Mouse (Mus musculus) MEL (cell line): ENCODE data around the gene Dnah6. TPM values are rescaled to one million over a fixed set of nuclear protein-coding genes. Genes with fewer than 3 reads are reported as not detected.

Source experiments
- DNase-seq: peaks from one replicate; pipeline ENCODE4 v3.0.0; 2011; ENCODE audit warnings: low read depth, low spot score
- H3K27ac ChIP-seq: 2 replicates; pipeline ENCODE4 v1.5.1; 2012; ENCODE audit warnings: low read depth, mild to moderate bottlenecking, control low read depth, low read length, moderate library complexity; ENCODE audit not compliant: control insufficient read depth
- H3K27me3 ChIP-seq, 2 experiments: fragments of 150-350 bp in 1 of 2; sonication (generic) in 1 of 2; 2 replicates each; pipeline ENCODE4 v1.6.1; 2012; ENCODE audit warnings: low read length in 2 of 2, mild to moderate bottlenecking in 2 of 2, improper control_type of control experiment in 1 of 2, moderate library complexity in 1 of 2; ENCODE audit not compliant: insufficient read depth in 2 of 2, control insufficient read depth in 1 of 2
- H3K36me3 ChIP-seq, 2 experiments: 2 replicates each; pipeline ENCODE4 v1.6.1; 2012 to 2014; ENCODE audit warnings: low read length in 2 of 2, improper control_type of control experiment in 1 of 2, inconsistent platforms in 1 of 2, mild to moderate bottlenecking in 1 of 2; ENCODE audit not compliant: insufficient read depth in 2 of 2, control insufficient read depth in 1 of 2
- H3K4me1 ChIP-seq, 2 experiments: fragments of 150-350 bp in 1 of 2; sonication (generic) in 1 of 2; 2 replicates each; pipeline ENCODE4 v1.6.1; 2012; ENCODE audit warnings: low read length in 2 of 2, improper control_type of control experiment in 1 of 2, mild to moderate bottlenecking in 1 of 2; ENCODE audit not compliant: insufficient read depth in 2 of 2, control insufficient read depth in 1 of 2
- H3K4me3 ChIP-seq, 2 experiments: fragments of 150-350 bp in 1 of 2; sonication (generic) in 1 of 2; 2 replicates each; pipeline ENCODE4 v1.5.1; 2012; ENCODE audit warnings: low read depth in 2 of 2, low read length in 2 of 2, mild to moderate bottlenecking in 2 of 2, moderate library complexity in 2 of 2, control low read depth in 1 of 2, improper control_type of control experiment in 1 of 2; ENCODE audit not compliant: control insufficient read depth in 1 of 2, insufficient read depth in 1 of 2
- H3K79me2 ChIP-seq: 2 replicates; pipeline ENCODE4 v1.6.1; 2012; ENCODE audit warnings: mild to moderate bottlenecking, low read length, moderate library complexity; ENCODE audit not compliant: control insufficient read depth, poor library complexity, insufficient read depth
- H3K9ac ChIP-seq: 2 replicates; pipeline ENCODE4 v1.6.1; 2012; ENCODE audit warnings: low read depth, mild to moderate bottlenecking, control low read depth, low read length, moderate library complexity; ENCODE audit not compliant: control insufficient read depth, poor library complexity, severe bottlenecking
- H3K9me3 ChIP-seq: fragments of 150-350 bp; sonication (generic); replicated peaks from 2 replicates; pipeline ENCODE4 v1.6.1; 2012; ENCODE audit warnings: mild to moderate bottlenecking, low read length, improper control_type of control experiment, moderate library complexity; ENCODE audit not compliant: insufficient read depth
- CHD2 ChIP-seq: IDR thresholded peaks from 2 replicates; pipeline ENCODE4 v1.6.1; 2011; ENCODE audit warnings: low read length, improper control_type of control experiment
- CTCF ChIP-seq, 3 experiments: IDR thresholded peaks in 2 of 3; conservative IDR thresholded peaks in 1 of 3; 2 replicates each; pipeline ENCODE4 v1.5.1; 2011 to 2012; ENCODE audit warnings: low read length in 3 of 3, low read depth in 2 of 3, mild to moderate bottlenecking in 2 of 3, improper control_type of control experiment in 1 of 3, inconsistent platforms in 1 of 3, mixed read lengths in 1 of 3, moderate library complexity in 1 of 3; ENCODE audit not compliant: control insufficient read depth in 1 of 3, insufficient read depth in 1 of 3, poor library complexity in 1 of 3, severe bottlenecking in 1 of 3
- E2F4 ChIP-seq: IDR thresholded peaks from 2 replicates; pipeline ENCODE4 v1.6.1; 2011; ENCODE audit warnings: low read depth, low read length, improper control_type of control experiment, borderline replicate concordance
- ELF1 ChIP-seq: IDR thresholded peaks from 2 replicates; pipeline ENCODE4 v1.6.1; 2014; ENCODE audit warnings: low read depth, mild to moderate bottlenecking, inconsistent platforms, low read length, improper control_type of control experiment, moderate library complexity
- HCFC1 ChIP-seq: IDR thresholded peaks from 2 replicates; pipeline ENCODE4 v1.6.1; 2012; ENCODE audit warnings: low read depth, mild to moderate bottlenecking, inconsistent platforms, low read length, improper control_type of control experiment, moderate library complexity
- KAT2A ChIP-seq: conservative IDR thresholded peaks from 2 replicates; pipeline ENCODE4 v1.6.1; 2012; ENCODE audit warnings: low read depth, low read length, improper control_type of control experiment, inconsistent platforms
- MAFK ChIP-seq: IDR thresholded peaks from 2 replicates; pipeline ENCODE4 v1.6.1; 2011; ENCODE audit warnings: low read depth, mild to moderate bottlenecking, low read length, improper control_type of control experiment, borderline replicate concordance
- MAX ChIP-seq: IDR thresholded peaks from 2 replicates; pipeline ENCODE4 v1.6.1; 2011; ENCODE audit warnings: low read length, improper control_type of control experiment
- MAZ ChIP-seq: IDR thresholded peaks from 2 replicates; pipeline ENCODE4 v1.6.1; 2012; ENCODE audit warnings: low read depth, mild to moderate bottlenecking, inconsistent platforms, low read length, improper control_type of control experiment
- MEF2A ChIP-seq: IDR thresholded peaks from 2 replicates; pipeline ENCODE4 v1.6.1; 2014; ENCODE audit warnings: low read depth, mild to moderate bottlenecking, inconsistent platforms, low read length, improper control_type of control experiment; ENCODE audit not compliant: poor library complexity, insufficient replicate concordance, severe bottlenecking; ENCODE audit errors: extremely low read depth
- MXI1 ChIP-seq: IDR thresholded peaks from 2 replicates; pipeline ENCODE4 v1.6.1; 2011; ENCODE audit warnings: mild to moderate bottlenecking, low read depth, low read length, improper control_type of control experiment
- MYC ChIP-seq: IDR thresholded peaks from 2 replicates; pipeline ENCODE4 v1.6.1; 2011; ENCODE audit warnings: low read depth, mild to moderate bottlenecking, low read length, improper control_type of control experiment, moderate library complexity
- NRF1 ChIP-seq: IDR thresholded peaks from 2 replicates; pipeline ENCODE4 v1.6.1; 2014; ENCODE audit warnings: low read depth, mild to moderate bottlenecking, inconsistent platforms, low read length, improper control_type of control experiment, moderate library complexity; ENCODE audit not compliant: poor library complexity, insufficient read depth, severe bottlenecking
- POLR2AphosphoS2 ChIP-seq: IDR thresholded peaks from 2 replicates; pipeline ENCODE4 v1.6.1; 2011; ENCODE audit warnings: low read length, improper control_type of control experiment
- SIN3A ChIP-seq: IDR thresholded peaks from 2 replicates; pipeline ENCODE4 v1.6.1; 2012; ENCODE audit warnings: low read length, improper control_type of control experiment, inconsistent platforms
- TBP ChIP-seq: IDR thresholded peaks from 2 replicates; pipeline ENCODE4 v1.8.0; 2011; ENCODE audit warnings: low read depth, low read length, improper control_type of control experiment
- TCF12 ChIP-seq: IDR thresholded peaks from 2 replicates; pipeline ENCODE4 v1.6.1; 2014; ENCODE audit warnings: low read depth, mild to moderate bottlenecking, inconsistent platforms, low read length, improper control_type of control experiment, moderate library complexity
- UBTF ChIP-seq: IDR thresholded peaks from 2 replicates; pipeline ENCODE4 v1.6.1; 2012; ENCODE audit warnings: low read depth, mild to moderate bottlenecking, inconsistent platforms, low read length, improper control_type of control experiment, moderate library complexity, borderline replicate concordance; ENCODE audit not compliant: insufficient read depth
- USF2 ChIP-seq, 2 experiments: IDR thresholded peaks; 2 replicates each; pipeline ENCODE4 v1.6.1; 2011 to 2012; ENCODE audit warnings: improper control_type of control experiment in 2 of 2, low read length in 2 of 2, borderline replicate concordance in 1 of 2, inconsistent platforms in 1 of 2, low read depth in 1 of 2, mild to moderate bottlenecking in 1 of 2; ENCODE audit not compliant: insufficient read depth in 1 of 2
- ZC3H11A ChIP-seq: IDR thresholded peaks from 2 replicates; pipeline ENCODE4 v1.6.1; 2012; ENCODE audit warnings: low read depth, mild to moderate bottlenecking, inconsistent platforms, low read length, improper control_type of control experiment
- ZNF384 ChIP-seq: IDR thresholded peaks from 2 replicates; pipeline ENCODE4 v1.6.1; 2012; ENCODE audit warnings: low read depth, mild to moderate bottlenecking, inconsistent platforms, low read length, improper control_type of control experiment
- polyA plus RNA-seq, 2 experiments: library from polyadenylated mRNA; stranded (reverse) in 1 of 2; unstranded in 1 of 2; fragments of >175 nt in 1 of 2; fragments of >200 nt in 1 of 2; gene quantifications; 2 replicates each; pipeline versions ENCODE4 v1.2.1 to v1.2.4; 2012; ENCODE audit warnings: low replicate concordance in 2 of 2, low read depth in 1 of 2; ENCODE audit not compliant: insufficient read length in 2 of 2, insufficient read depth in 1 of 2, missing spikeins in 1 of 2
- total RNA-seq: library from RNA; depleted of rRNA; stranded (reverse); fragments of 300-350 nt; gene quantifications from 2 replicates; pipeline ENCODE4 v1.2.3, GENCODE M21; 2012

Gene Dnah6
- total and polyA plus RNA-seq, 3 experiments, result not detected

GRCm38 (mm10) chr6:73002391-73002790 is 219.1 kb downstream of the Dnah6 start:
- Histone ChIP-seq H3K27me3 (no peaks in the 10 kb centered on the region), H3K4me3 (no peak overlapping the region), H3K9me3 (no peaks in the 10 kb centered on the region), H3K9ac (no peak overlapping the region), H3K79me2 (no peaks in the 10 kb centered on the region), H3K36me3 (no peaks in the 10 kb centered on the region), H3K4me1 (no peaks in the 10 kb centered on the region), H3K27ac (no peak overlapping the region)
- TF ChIP-seq CTCF (IDR thresholded peaks at IDR 0.05 in 2 of 3, conservative IDR thresholded peaks at IDR 0.05 in 1 of 3; ENCODE audit: control insufficient read depth in 1 of 3, insufficient read depth in 1 of 3, low read depth in 2 of 3, low read length in 3 of 3, poor library complexity in 1 of 3, severe bottlenecking in 1 of 3) (no peak), HCFC1 (no peak), MAFK (no peak), USF2 (IDR thresholded peaks at IDR 0.05; ENCODE audit: borderline replicate concordance in 1 of 2, insufficient read depth in 1 of 2, low read depth in 1 of 2, low read length in 2 of 2) (no peak), ELF1 (no peak), ZNF384 (no peak), MXI1 (no peak), CHD2 (no peak), UBTF (no peak), ZC3H11A (no peak), MAZ (no peak), KAT2A (no peak), E2F4 (no peak)
- DNase-seq, result no peak

- Histone ChIP-seq H3K4me3 (no peak overlapping the region), H3K36me3 (no peaks in the 10 kb centered on the region)
Measured at GRCm38 (mm10) chr6:72998809-72999208, 222.6 kb downstream of the Dnah6 start.

More at GRCm38 (mm10) chr6:72998809-72999208, 222.6 kb downstream of the Dnah6 start:
- Histone ChIP-seq H3K9me3 (no peaks in the 10 kb centered on the region), H3K27me3 (no peaks in the 10 kb centered on the region; a peak in 1 of 4 replicates), H3K79me2 (no peaks in the 10 kb centered on the region), H3K27ac (no peak overlapping the region), H3K9ac (no peak overlapping the region), H3K4me1 (no peaks in the 10 kb centered on the region)
- DNase-seq, result no peak
- no peak for TF ChIP-seq ZC3H11A
- TF ChIP-seq ZNF384, result no peak
- no peak for TF ChIP-seq NRF1
- no peak for TF ChIP-seq MAX
- TF ChIP-seq MAZ, result no peak
- TF ChIP-seq TBP, result no peak
- no peak for TF ChIP-seq SIN3A
- no peak for TF ChIP-seq TCF12
- TF ChIP-seq POLR2AphosphoS2, result no peak
- TF ChIP-seq MEF2A, result no peak
- TF ChIP-seq MYC, result no peak
- TF ChIP-seq MAFK, result no peak
